Mouse (Mus musculus) liver, postnatal 0 days (tissue): ENCODE data around the gene Sys1.

Experiments
- CTCF ChIP-seq: sonication (generic); IDR thresholded peaks from 2 replicates; pipeline ENCODE4 v1.5.1; 2016; ENCODE audit warnings: antibody characterized with exemption, low read depth
- EP300 ChIP-seq: IDR thresholded peaks from 2 replicates; pipeline ENCODE4 v1.6.1; 2016; ENCODE audit warnings: antibody characterized with exemption, low read depth, mild to moderate bottlenecking

GRCm38 (mm10) chr2:164453047-164453757 is 3.6 kb upstream of the Sys1 start:
- TF ChIP-seq CTCF, result no peak
- no peak for TF ChIP-seq EP300
